Mouse (Mus musculus): ENCODE measurements around the gene Slc28a2.
"Not testable (repeated sequence)": the region's sequence is repeated elsewhere in the genome, so short reads cannot be mapped to it uniquely, and the experiment has no call there.

Slc28a2 gene

DNA sequence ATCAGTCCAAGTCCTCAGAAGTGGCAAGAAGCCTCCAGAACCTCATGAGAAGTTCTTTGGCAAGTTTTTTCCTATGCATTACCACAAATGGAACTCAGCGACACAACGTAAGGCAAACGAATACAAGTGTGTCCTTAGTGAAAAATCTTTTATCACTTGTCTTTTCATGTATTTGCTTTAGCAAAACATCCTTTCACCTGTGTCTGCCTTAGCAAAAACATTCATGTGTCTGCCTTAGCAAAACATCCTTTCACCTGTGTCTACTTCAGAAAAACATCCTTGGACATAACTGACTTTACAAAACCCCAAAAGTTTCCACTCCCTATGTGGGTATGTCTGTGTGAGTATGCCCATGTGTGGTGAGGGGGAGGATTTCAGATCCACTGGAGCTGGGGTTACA is 42.9 kb downstream of the Slc28a2 start:
- DNase-seq, result no peak

- DNase-seq, result no peak
Measured at GRCm38 (mm10) chr2:122476585-122476984, 50.3 kb downstream of the Slc28a2 start.

- not testable (repeated sequence) for DNase-seq
Measured at GRCm38 (mm10) chr2:122483787-122484186, 57.5 kb downstream of the Slc28a2 start.

DNA sequence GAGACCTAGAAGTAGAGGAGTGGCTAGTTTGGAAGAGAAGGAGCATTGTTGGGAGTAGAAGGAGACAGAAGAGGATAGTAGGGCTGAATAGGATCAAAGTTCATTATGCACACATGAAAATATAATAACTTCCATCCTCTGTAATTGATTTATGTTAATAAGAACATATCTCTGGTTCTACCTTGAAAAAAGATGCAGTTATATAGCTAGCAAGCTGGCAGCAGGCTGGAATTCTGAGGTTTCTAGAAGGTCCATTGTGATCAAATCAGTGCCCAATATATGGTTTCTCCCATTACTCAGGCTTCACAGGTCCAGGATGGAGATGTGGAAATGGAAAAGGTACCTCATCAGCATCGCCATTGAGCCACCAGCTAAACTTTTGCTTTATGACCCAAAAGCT is 58.4 kb downstream of the Slc28a2 start, which contains the start of gene Gm14085:
Gm14085 (plus strand) TSS at position 301 of the 400 bp plus-strand sequence.
- no peak for DNase-seq

GRCm38 (mm10) chr2:122485654-122486053 is 59.4 kb downstream of the Slc28a2 start:
- not testable (repeated sequence) for DNase-seq

GRCm38 (mm10) chr2:122486122-122486521 is 59.8 kb downstream of the Slc28a2 start:
- not testable (repeated sequence) for DNase-seq

DNA sequence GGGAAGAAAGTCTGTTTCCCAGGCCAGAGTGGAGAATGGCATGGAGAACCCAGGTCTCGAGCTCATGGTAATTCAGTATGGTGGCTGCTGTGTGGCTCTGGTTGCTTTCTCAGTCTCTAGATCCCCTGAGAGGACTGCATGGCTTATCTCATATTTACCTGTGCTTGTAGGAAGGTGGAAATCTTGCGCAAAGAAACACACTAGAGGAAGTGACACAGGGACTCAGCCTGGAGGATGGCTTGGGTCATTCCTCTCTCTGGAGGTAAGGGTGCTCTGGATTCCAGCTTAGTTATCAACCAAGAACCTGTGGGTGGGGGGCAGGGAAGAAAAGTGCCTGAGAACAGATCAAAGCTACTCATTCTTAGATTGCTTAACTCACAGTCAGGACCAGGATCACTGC is 60.4 kb downstream of the Slc28a2 start:
- DNase-seq, result no peak
